Mouse (Mus musculus): ENCODE measurements around the gene Aebp1. TPM values are rescaled to one million over a fixed set of nuclear protein-coding genes. Genes with fewer than 3 reads are reported as not detected.

The Aebp1 gene
- polyA plus RNA-seq (2012; ENCODE audit: insufficient read depth, insufficient read length, missing spikeins) = 9.8 and 10.7 TPM in 2 replicates

DNA sequence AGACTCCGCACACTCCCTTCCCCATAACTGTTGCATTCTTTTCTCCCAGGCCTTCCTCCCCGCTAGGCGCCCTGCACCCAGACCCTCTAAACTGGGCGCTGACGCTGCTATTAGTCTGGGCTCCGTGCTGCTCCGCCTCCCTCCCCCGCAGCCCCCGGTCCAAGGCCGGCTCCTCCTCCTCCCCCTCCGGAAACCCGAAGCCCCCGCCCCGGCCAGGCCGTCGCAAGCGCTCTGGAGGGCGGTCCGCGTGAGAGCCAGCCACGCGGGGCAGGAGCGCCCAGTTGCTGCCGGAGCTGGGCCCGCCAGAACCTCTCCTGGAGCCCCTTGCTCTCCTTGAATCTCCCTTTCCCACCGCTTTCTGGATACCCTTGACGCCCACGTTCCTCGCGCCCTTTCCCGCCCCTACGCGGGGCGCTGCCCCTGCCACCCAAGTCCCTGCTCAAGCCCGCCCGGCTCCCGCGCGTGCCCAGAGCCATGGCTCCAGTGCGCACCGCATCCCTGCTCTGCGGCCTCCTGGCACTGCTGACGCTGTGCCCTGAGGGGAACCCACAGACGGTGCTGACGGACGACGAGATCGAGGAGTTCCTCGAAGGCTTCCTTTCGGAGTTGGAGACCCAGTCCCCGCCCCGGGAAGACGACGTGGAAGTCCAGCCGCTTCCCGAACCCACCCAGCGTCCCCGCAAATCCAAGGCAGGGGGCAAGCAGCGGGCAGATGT is at the start of gene Aebp1:
Gene Aebp1 (plus strand): TSS at position 270 of the 716 bp plus-strand sequence.
- Histone ChIP-seq H3K4me3 (ENCODE audit: insufficient read depth, low read depth, low read length) (peak within 1 kb of the TSS; percentile 52), H3K27ac (replicated peaks; ENCODE audit: low read depth, low read length) (no peak within 1 kb of the TSS), H3K4me1 (ENCODE audit: control insufficient read depth, insufficient read depth, insufficient read length, low read length) (no peaks in the 10 kb centered on the region)

DNA sequence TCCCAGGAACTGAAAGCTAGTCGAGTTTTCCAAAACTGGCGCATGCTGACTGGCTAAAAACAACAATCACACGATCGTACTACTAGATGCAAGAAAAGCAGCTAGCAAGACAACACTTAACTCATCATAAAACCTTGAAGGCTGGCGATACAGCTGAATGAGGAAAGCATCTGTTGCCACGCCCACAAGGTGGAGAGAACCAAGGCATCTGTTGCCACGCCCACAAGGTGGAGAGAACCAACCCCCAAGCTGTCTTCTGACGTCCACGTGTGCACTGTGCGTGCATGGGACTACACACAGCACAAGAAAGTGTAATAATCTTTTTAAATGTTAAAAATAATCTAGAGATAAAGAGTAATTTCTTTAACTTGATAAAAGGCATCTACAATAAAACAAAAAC is 48.4 kb upstream of the Aebp1 start:
- H3K4me3 ChIP-seq (ENCODE audit: insufficient read depth, low read depth, low read length) = no peak overlapping the region
- no peaks in the 10 kb centered on the region for H3K4me1 ChIP-seq (ENCODE audit: control insufficient read depth, insufficient read depth, insufficient read length, low read length)
- no peak overlapping the region for H3K27ac ChIP-seq (replicated peaks; ENCODE audit: low read depth, low read length)

DNA sequence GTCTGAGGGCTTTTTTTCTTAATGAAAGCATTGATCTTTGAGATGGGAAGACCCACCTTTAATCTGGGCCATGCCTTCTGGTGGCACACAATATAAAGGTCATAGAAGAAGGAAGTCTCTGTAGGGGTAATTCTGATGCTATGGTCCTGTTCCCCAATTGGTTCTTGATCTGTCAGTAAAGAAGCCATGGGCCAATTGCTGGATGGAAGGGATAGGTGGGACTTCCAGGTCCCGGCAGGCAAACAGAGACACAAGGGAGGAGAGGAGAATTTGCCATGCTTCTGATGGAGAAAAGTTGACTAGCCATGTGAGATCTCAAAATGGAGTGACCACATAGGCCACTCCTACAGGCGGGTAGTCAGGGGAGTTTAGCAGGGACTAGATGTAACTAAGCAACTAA is 42.5 kb upstream of the Aebp1 start:
- H3K4me3 ChIP-seq (ENCODE audit: insufficient read depth, low read depth, low read length) = no peak overlapping the region
- no peak overlapping the region for H3K27ac ChIP-seq (replicated peaks; ENCODE audit: low read depth, low read length)
- no peaks in the 10 kb centered on the region for H3K4me1 ChIP-seq (ENCODE audit: control insufficient read depth, insufficient read depth, insufficient read length, low read length)

DNA sequence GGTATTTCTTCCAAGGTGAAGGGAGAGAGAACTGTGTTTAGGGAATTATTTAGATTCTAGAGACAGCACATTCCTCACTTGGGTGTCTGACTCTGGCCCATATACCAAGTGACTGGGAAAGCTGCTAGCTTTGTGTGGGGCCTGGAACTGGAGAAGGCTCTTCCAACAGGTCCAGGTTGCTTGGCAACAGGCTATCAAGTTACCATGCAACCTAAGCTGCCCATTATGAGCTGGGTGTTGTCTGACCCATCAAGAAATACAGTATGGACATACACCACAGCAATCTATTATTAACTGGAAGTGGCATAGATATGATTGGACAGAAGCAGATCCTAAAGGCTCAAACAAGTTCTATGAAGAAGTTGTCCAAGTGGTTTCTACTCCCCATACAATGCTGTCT is 36.3 kb upstream of the Aebp1 start:
- no peak overlapping the region for H3K4me3 ChIP-seq (ENCODE audit: insufficient read depth, low read depth, low read length)
- H3K27ac ChIP-seq (replicated peaks; ENCODE audit: low read depth, low read length) = no peak overlapping the region
- H3K4me1 ChIP-seq (ENCODE audit: control insufficient read depth, insufficient read depth, insufficient read length, low read length) = no peaks in the 10 kb centered on the region

DNA sequence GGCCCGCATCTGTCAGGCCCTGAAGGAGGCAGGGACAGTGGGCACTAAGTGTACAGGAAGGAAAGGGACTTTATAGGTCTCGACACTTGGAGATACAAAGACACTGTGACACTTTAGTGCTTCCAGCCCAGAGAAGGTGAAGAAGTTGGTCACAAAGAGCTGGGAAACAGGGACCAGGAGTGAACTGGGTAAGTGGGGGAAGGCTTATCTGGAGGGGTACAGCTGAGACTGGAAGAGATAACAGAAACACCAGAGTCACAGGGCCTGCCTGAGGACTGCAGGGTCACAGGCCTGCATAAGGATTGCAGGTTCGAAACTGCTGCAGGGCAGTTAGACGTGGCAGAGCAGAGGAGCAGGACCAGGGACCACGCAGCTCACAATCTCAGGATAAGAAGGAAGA is 33.8 kb upstream of the Aebp1 start:
- Histone ChIP-seq H3K4me3 (ENCODE audit: insufficient read depth, low read depth, low read length) (no peak overlapping the region), H3K27ac (replicated peaks; ENCODE audit: low read depth, low read length) (no peak overlapping the region), H3K4me1 (ENCODE audit: control insufficient read depth, insufficient read depth, insufficient read length, low read length) (no peaks in the 10 kb centered on the region)

DNA sequence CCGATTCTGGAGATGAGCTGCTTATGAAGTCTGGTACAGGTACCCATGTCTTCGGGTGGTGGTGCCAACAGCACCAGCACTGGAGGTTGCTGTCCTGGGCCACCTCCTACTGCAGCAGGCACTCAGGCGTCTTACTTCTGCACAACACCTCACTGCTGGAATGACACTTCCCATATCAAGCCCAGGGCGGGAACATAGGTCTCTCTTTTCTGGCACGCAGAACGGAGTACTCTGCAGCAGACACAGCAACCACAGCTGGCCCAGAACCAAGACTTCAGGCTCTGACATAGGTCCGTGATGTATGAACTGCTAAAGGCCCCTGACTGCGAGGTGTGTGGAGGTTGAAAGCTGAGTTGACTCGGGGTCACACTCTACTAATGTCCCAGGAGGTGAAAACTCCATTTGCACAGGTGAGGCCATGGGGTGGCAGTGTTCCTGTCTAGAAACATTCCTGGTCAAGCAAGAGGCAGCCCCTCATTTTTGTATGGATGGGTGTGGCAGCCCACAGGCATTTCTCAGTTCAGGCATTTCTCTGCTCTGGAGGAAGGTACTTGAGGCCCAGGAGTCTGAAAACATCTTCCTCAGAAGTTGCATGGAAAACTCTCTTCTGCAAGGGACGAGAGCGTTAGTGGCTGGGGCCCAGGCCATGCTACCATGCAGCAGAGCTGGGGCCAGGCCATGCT is 33.1 kb upstream of the Aebp1 start:
- no peak overlapping the region for H3K4me3 ChIP-seq (ENCODE audit: insufficient read depth, low read depth, low read length)
- no peaks in the 10 kb centered on the region for H3K4me1 ChIP-seq (ENCODE audit: control insufficient read depth, insufficient read depth, insufficient read length, low read length)
- H3K27ac ChIP-seq (replicated peaks; ENCODE audit: low read depth, low read length) = no peak overlapping the region

DNA sequence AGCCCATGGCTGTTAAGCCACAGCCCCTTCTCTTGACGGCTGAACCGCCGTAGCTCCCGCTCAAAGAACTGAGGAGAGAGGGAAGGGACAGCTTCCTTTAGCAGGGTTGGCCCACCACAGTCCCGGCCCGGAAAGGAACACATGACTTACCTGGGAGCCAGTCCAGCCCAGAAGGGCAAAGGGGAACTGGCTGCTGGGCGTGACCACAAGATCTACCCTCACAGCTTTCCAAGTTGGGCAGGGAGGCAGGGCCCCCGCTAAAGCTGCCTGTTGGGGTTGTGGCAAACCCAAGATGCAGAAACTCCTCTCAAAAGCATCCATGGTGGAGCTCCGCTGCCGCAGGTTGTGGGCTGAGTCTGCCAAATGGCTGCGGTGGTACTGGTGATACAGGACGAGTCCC is 32.4 kb upstream of the Aebp1 start:
- Histone ChIP-seq H3K4me1 (ENCODE audit: control insufficient read depth, insufficient read depth, insufficient read length, low read length) (no peaks in the 10 kb centered on the region), H3K27ac (replicated peaks; ENCODE audit: low read depth, low read length) (no peak overlapping the region), H3K4me3 (ENCODE audit: insufficient read depth, low read depth, low read length) (no peak overlapping the region)

DNA sequence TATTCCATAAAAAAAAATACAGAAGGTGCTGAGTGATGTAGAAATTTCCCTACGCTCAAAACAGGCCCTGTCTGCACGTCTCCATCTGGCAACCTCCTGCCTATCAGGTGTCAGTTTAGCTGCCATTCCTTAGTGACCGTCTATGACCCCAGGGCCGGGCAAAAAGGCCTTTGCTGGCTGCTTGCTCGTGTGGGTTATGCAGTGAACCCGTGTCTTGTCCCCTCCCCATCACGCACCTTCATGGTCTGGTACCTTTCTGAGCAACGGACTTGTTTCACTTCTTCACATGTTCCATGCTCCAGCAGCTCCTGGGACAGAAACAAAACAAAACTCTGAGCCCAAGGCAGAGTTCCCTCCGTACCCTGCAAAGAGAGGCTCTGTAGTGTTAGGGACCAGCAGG is 27.2 kb upstream of the Aebp1 start:
- Histone ChIP-seq H3K4me1 (ENCODE audit: control insufficient read depth, insufficient read depth, insufficient read length, low read length) (no peaks in the 10 kb centered on the region), H3K4me3 (ENCODE audit: insufficient read depth, low read depth, low read length) (no peak overlapping the region), H3K27ac (replicated peaks; ENCODE audit: low read depth, low read length) (no peak overlapping the region)

DNA sequence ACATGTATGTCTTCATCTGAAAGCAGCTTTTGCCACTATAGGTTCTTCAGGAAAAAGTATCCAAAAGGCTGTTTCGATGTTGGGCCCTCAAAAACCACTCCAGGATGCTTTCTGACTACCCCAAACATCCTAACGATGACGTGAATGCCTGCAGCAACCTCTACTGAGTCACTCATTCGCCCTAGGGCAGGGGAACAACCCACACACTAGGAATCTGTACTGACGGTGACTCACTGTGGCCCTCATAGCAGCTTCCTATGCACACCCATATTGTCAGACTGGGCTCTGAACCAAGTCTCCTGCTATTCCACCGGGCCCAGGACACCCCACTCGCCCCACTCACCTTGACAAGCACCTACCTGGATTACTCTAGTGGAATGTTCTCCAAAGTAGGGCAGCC is 26.7 kb upstream of the Aebp1 start:
- Histone ChIP-seq H3K4me1 (ENCODE audit: control insufficient read depth, insufficient read depth, insufficient read length, low read length) (no peaks in the 10 kb centered on the region), H3K27ac (replicated peaks; ENCODE audit: low read depth, low read length) (no peak overlapping the region), H3K4me3 (ENCODE audit: insufficient read depth, low read depth, low read length) (no peak overlapping the region)

DNA sequence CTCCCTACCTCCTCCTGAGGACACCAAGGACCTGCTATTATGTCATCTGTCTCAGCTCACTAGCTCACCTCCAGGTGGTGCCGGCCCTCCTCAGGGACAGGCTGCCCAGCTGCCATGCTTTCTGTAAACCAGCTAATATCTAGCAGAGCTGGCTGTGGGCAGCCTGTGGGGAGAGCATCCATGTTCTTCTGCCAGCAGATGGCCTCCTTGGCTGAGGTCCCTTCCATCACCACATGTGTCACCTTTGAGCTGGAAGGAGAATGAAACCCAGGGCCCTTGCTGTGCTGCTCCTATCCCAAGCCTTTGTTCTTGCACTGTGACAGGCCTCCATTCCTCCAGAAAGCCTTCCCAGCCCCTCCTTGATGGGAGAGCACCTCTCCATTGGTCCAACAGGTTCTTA is 25.6 kb upstream of the Aebp1 start:
- Histone ChIP-seq H3K4me1 (ENCODE audit: control insufficient read depth, insufficient read depth, insufficient read length, low read length) (no peaks in the 10 kb centered on the region), H3K27ac (replicated peaks; ENCODE audit: low read depth, low read length) (no peak overlapping the region), H3K4me3 (ENCODE audit: insufficient read depth, low read depth, low read length) (no peak overlapping the region; the same call in 1 of the 2 replicates)

DNA sequence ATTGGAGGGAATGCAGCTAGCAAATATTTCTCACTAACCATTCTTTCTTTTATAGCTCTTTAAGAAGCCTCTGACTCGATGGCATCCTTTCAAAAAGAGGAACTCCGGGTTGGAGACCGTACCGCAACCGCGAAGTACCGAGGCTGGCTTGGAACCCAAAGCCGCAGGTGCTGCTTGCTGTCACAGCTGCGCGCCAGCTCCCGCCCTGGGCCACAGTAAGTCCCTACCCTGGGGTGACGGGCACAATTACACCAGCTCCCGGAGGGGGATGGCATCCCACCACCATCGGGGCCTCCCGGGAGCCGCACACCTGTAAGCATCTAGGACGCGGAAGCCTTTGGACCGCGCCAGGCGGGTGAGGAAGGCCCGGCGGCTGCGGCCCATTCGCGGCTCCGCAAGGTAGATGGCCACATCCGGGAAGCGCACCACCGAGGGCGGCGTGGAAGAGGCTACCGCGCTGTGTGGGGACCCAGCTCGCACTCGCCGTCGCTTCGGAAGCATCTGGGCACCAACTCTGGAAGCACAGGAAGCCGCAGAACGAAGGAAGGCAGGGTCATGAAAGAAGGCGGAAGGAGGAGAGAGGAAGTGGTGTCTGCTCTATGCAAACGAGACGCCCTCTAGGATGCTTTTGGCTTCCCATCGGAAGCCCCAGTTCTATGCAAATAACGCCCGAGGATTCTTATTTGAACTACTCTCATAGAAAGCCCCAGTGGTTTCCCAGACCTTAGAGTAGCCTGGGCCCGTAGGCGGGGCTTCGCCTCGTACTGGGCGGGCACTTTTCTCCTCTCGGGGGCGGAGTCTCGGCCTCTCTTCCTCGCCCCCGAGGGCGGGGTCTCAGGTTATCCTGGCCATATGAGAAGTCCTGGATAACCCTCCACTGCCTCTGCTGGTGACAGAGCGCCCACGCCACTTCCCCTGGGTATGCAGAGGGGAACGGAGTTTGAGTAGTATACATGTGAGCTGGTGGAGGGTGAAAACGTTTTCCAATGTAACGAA is 24.2 kb upstream of the Aebp1 start, which contains the start of gene Polm:
Gene Polm (minus strand): TSS at position 766 of the 996 bp plus-strand sequence.
- no peaks in the 10 kb centered on the region for H3K4me1 ChIP-seq (ENCODE audit: control insufficient read depth, insufficient read depth, insufficient read length, low read length)
- peak within 1 kb of the TSS; percentile 66 for H3K4me3 ChIP-seq (ENCODE audit: insufficient read depth, low read depth, low read length)
- H3K27ac ChIP-seq (replicated peaks; ENCODE audit: low read depth, low read length) = peak within 1 kb of the TSS; percentile 40; the same call in 1 of the 2 replicates

DNA sequence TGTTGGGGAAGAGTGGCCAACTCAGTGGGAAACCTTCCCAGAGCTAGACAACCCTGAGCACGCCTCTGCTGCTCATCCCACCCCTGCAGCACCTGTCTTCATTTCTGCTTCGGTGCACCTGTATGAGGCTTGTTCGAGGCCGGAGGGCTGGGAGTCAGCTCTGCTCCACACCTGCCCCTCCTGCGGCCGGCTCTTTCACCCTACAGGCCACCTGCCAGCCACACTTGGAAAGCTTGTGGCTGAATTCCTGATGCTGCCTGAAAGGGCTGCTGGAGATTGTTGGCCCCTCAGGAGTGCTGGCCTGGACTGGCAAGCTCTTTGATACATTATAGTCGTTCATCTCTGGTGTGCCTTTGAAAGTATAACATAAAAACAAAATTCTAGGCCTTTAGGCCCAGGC is 21.4 kb upstream of the Aebp1 start:
- Histone ChIP-seq H3K4me1 (ENCODE audit: control insufficient read depth, insufficient read depth, insufficient read length, low read length) (no peaks in the 10 kb centered on the region), H3K27ac (replicated peaks; ENCODE audit: low read depth, low read length) (no peak overlapping the region), H3K4me3 (ENCODE audit: insufficient read depth, low read depth, low read length) (no peak overlapping the region)

DNA sequence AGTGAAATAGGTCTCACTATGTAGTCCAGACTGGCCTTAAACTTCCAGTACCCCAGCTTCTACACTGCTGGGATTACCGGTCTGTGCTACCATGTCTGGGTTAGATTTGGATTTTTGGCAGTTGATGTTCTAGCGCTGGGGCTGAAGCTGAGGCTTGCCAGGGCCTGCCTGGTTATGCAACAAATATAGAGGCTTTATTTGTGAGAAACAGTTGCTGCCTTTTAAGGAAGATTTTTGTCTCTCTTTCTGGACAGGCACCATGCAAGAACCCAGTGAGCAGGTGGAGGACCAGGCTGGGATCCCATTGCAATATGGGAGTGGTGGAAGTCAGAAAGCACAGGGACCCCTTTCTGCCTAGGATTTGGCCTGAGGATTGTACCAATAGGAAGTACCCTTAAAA is 20.0 kb upstream of the Aebp1 start:
- Histone ChIP-seq H3K4me1 (ENCODE audit: control insufficient read depth, insufficient read depth, insufficient read length, low read length) (no peaks in the 10 kb centered on the region), H3K27ac (replicated peaks; ENCODE audit: low read depth, low read length) (no peak overlapping the region), H3K4me3 (ENCODE audit: insufficient read depth, low read depth, low read length) (no peak overlapping the region)

DNA sequence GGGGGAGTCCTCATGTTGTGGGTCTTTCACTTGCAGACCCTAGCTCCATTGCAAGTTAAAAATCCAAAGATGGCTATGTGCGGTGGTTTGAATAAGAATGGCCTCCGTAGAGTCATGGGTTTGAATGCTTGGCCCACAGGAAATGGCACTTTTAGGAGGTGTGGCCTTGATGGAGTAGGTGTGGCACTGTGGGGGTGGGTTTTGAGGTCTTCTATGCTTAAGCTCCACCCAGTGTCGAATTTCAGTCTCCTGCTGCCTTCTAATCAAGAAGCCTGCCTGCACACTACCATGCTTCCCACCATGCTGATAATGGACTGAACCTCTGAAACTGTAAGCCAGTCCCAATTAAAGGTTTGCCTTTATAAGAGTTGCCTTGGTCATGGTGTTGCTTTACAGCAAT is 18.6 kb upstream of the Aebp1 start:
- Histone ChIP-seq H3K4me3 (ENCODE audit: insufficient read depth, low read depth, low read length) (no peak overlapping the region), H3K4me1 (ENCODE audit: control insufficient read depth, insufficient read depth, insufficient read length, low read length) (no peaks in the 10 kb centered on the region), H3K27ac (replicated peaks; ENCODE audit: low read depth, low read length) (no peak overlapping the region)

Measured in brown adipose tissue, adult 24 weeks (tissue).